Mouse (Mus musculus): ENCODE data around the gene Tmem159. TPM values are rescaled to one million over a fixed set of nuclear protein-coding genes. Genes with fewer than 3 reads are reported as not detected.
A peak's percentile ranks its signal among the peaks of the same experiment; 100 is the strongest.

Gene Tmem159
- total RNA-seq, 2 experiments from 2014 or later: 9.5 to 10.7 TPM

- intact Hi-C loops (cut with DNase I): loop anchor here (10.0 kb wide), 1 partner anchor 508 kb away; the partner anchor contains the start of gene Uqcrc2
- DNase-seq (ENCODE audit: extremely low spot score in 1 of 2, low spot score in 2 of 2): no peak
Observed at GRCm38 (mm10) chr7:120126976-120127685, 25.0 kb downstream of the Tmem159 start.

GRCm38 (mm10) chr7:120127686-120128059, 25.5 kb downstream of the Tmem159 start:
- no peak for DNase-seq (ENCODE audit: extremely low spot score in 1 of 2, low spot score in 2 of 2)
- intact Hi-C loops (cut with DNase I): loop anchor here (10.0 kb wide), 1 partner anchor 507 kb away; the partner anchor contains the start of gene Uqcrc2

- intact Hi-C loops (cut with DNase I): loop anchor here (10.0 kb wide), 1 partner anchor 506 kb away; the partner anchor contains the start of gene Uqcrc2
- peak in 1 of 2 experiments; percentile 45 for DNase-seq (ENCODE audit: extremely low spot score in 1 of 2, low spot score in 2 of 2)
Observed at GRCm38 (mm10) chr7:120128951-120129350, 26.8 kb downstream of the Tmem159 start.

- intact Hi-C loops (cut with DNase I): no loop called here
- no peak for DNase-seq (ENCODE audit: extremely low spot score in 1 of 2, low spot score in 2 of 2)
Observed at GRCm38 (mm10) chr7:120142743-120143142, 40.6 kb downstream of the Tmem159 start.

GRCm38 (mm10) chr7:120145191-120145590, 43.0 kb downstream of the Tmem159 start, which contains the start of gene Zp2:
Zp2 (minus strand) TSS chr7:120145291.
- intact Hi-C loops (cut with DNase I): no loop called here
- no peak for DNase-seq (ENCODE audit: extremely low spot score in 1 of 2, low spot score in 2 of 2)

- intact Hi-C loops (cut with DNase I): no loop called here
- DNase-seq (ENCODE audit: extremely low spot score in 1 of 2, low spot score in 2 of 2): no peak
Observed at GRCm38 (mm10) chr7:120150257-120150656, 48.1 kb downstream of the Tmem159 start.

- DNase-seq (ENCODE audit: extremely low spot score in 1 of 2, low spot score in 2 of 2): no peak
- intact Hi-C loops (cut with DNase I): no loop called here
Observed at GRCm38 (mm10) chr7:120150898-120151297, 48.7 kb downstream of the Tmem159 start.

- DNase-seq (ENCODE audit: extremely low spot score in 1 of 2, low spot score in 2 of 2): peak in 1 of 2 experiments; percentile 27
- intact Hi-C loops (cut with DNase I): no loop called here
Observed at GRCm38 (mm10) chr7:120156841-120157409, 54.8 kb downstream of the Tmem159 start.

GRCm38 (mm10) chr7:120157575-120158061, 55.5 kb downstream of the Tmem159 start:
- intact Hi-C loops (cut with DNase I): no loop called here
- peak in 1 of 2 experiments; percentile 17 for DNase-seq (ENCODE audit: extremely low spot score in 1 of 2, low spot score in 2 of 2)

GRCm38 (mm10) chr7:120158121-120158613, 56.0 kb downstream of the Tmem159 start:
- intact Hi-C loops (cut with DNase I): no loop called here
- DNase-seq (ENCODE audit: extremely low spot score in 1 of 2, low spot score in 2 of 2): no peak

- intact Hi-C loops (cut with DNase I): no loop called here
- DNase-seq (ENCODE audit: extremely low spot score in 1 of 2, low spot score in 2 of 2): no peak
Observed at GRCm38 (mm10) chr7:120163581-120164251, 61.6 kb downstream of the Tmem159 start.

Other genes starting within 250 kb of the Tmem159 start
- 10 to 100 TPM in 1 of 2 experiments, 1 to 10 TPM in 1; 9.0 to 10.6 TPM for gene Lyrm1, start 206.5 kb upstream of the Tmem159 start, total RNA-seq (2021)
- 10 to 100 TPM; 19.5 to 26.5 TPM for gene Dcun1d3, start 206.1 kb upstream of the Tmem159 start, total RNA-seq (2021)
- gene Dnah3, start 7.1 kb upstream of the Tmem159 start, total RNA-seq (2021): under 1 TPM in 1 of 2 experiments, not detected in 1; 0.15 TPM
- gene Zp2, start 42.9 kb downstream of the Tmem159 start, total RNA-seq (2021): under 1 TPM; 0.36 to 0.47 TPM
- under 1 TPM; 0.28 to 0.39 TPM for gene Anks4b, start 71.5 kb downstream of the Tmem159 start, total RNA-seq (2021)
- gene Crym, start 99.8 kb downstream of the Tmem159 start, total RNA-seq (2021): 100 to 1,000 TPM; 131 to 158 TPM
- gene Abca14, start 101.6 kb downstream of the Tmem159 start, total RNA-seq (2021): under 1 TPM in 1 of 2 experiments, not detected in 1; 0.16 TPM
- not detected for gene Abca15, start 226.3 kb downstream of the Tmem159 start, total RNA-seq (2021)